Mouse (Mus musculus) embryonic facial prominence, embryonic 14.5 days (tissue): ENCODE data around the gene Kcnh1. TPM values are rescaled to one million over a fixed set of nuclear protein-coding genes. Genes with fewer than 3 reads are reported as not detected.
A peak's percentile ranks its signal among the peaks of the same experiment; 100 is the strongest.

Experiments used
- ATAC-seq: fragments of 200-750 bp; cut with Nextera tagmentation; 2 replicates; pipeline ENCODE4 v1.8.0; 2017; ENCODE audit warnings: low read depth, moderate number of reproducible peaks, moderate TSS enrichment
- DNase-seq: peaks from one replicate; pipeline ENCODE4 v3.0.0-alpha.2; 2015; ENCODE audit warnings: low spot score
- H3K27ac ChIP-seq: fragments of 300-500 bp; sonication (generic); replicated peaks from 2 replicates; pipeline ENCODE4 v1.5.1; 2014; ENCODE audit warnings: low read depth, mild to moderate bottlenecking, low read length, moderate library complexity
- H3K27me3 ChIP-seq: fragments of 300-500 bp; sonication (generic); replicated peaks from 2 replicates; pipeline ENCODE4 v1.6.1; 2014; ENCODE audit warnings: low read length; ENCODE audit not compliant: control insufficient read depth, insufficient read depth
- H3K36me3 ChIP-seq: fragments of 300-500 bp; sonication (generic); 2 replicates; pipeline ENCODE4 v1.6.1; 2014; ENCODE audit warnings: low read length, mixed read lengths; ENCODE audit not compliant: control insufficient read depth, insufficient read depth
- H3K4me1 ChIP-seq: fragments of 300-500 bp; sonication (generic); 2 replicates; pipeline ENCODE4 v1.6.1; 2014; ENCODE audit warnings: antibody characterized with exemption, low read length; ENCODE audit not compliant: control insufficient read depth, insufficient read depth
- H3K4me2 ChIP-seq: fragments of 300-500 bp; sonication (generic); 2 replicates; pipeline ENCODE4 v1.6.1; 2014; ENCODE audit warnings: low read depth, mild to moderate bottlenecking, low read length, moderate library complexity, mixed read lengths
- H3K4me3 ChIP-seq: fragments of 300-500 bp; sonication (generic); 2 replicates; pipeline ENCODE4 v1.5.1; 2014; ENCODE audit warnings: low read depth, mild to moderate bottlenecking, low read length
- H3K9ac ChIP-seq: fragments of 300-500 bp; sonication (generic); 2 replicates; pipeline ENCODE4 v1.6.1; 2014; ENCODE audit warnings: low read depth, mild to moderate bottlenecking, low read length, moderate library complexity, mixed read lengths
- H3K9me3 ChIP-seq: fragments of 300-500 bp; sonication (generic); 2 replicates; pipeline ENCODE4 v1.6.1; 2016; ENCODE audit warnings: low read length; ENCODE audit not compliant: control insufficient read depth
- WGBS: fragments of 180-500 bp; shearing (Covaris S2); extraction: QIAGEN DNeasy Blood & Tissue Kit; methylation state at CpG from one replicate; pipeline ENCODE4 v1.1.7; 2014; 5-methylcytosine and 5-hydroxymethylcytosine counted together
- polyA plus RNA-seq: library from polyadenylated mRNA; unstranded; fragments of >200 nt; fragmentation: Nextera tagmentation; extraction: Ambion mirVana; gene quantifications from 2 replicates; pipeline ENCODE4 v1.2.1, GENCODE M21; 2014

Gene Kcnh1
- polyA plus RNA-seq, 1 experiment from 2014 or later, result 0.89 TPM

DNA sequence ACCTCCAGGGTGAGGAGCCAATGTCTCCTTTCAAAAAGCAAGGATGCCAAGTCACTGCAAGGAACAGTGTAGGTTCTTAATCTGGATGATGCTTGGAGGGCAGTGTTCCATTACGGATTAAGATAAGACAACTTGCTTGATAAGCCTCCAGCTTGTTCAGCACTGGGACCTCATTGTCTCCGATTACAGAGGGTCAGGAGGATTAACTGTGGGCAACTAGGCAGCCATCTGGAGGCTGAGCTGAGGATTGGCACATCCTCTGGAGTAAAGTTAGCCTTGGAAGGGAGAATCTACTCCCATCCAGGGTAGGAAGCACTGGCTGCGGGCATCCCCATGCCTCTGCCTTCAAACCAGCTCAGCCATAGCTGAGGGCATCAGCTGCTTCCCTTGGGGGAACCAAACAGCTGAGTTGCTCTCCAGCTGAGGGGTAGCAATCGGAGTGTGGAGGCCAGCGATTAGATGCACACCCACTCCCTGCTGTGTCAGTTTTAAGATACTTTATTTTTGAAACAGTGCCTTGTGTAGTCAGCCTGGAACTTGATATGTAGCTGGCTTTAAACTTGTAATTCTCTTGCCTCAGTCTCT is 87.3 kb downstream of the Kcnh1 start:
- Histone ChIP-seq H3K27me3 (no peaks in the 10 kb centered on the region), H3K4me1 (no peaks in the 10 kb centered on the region), H3K27ac (no peak overlapping the region), H3K36me3 (no peaks in the 10 kb centered on the region), H3K9ac (no peak overlapping the region), H3K4me3 (no peak overlapping the region), H3K9me3 (no peaks in the 10 kb centered on the region), H3K4me2 (no peak overlapping the region)
- 54% methylated on average over 5 of the region's 5 CpGs for WGBS
- ATAC-seq (no peak), DNase-seq (peak; percentile 23)

DNA sequence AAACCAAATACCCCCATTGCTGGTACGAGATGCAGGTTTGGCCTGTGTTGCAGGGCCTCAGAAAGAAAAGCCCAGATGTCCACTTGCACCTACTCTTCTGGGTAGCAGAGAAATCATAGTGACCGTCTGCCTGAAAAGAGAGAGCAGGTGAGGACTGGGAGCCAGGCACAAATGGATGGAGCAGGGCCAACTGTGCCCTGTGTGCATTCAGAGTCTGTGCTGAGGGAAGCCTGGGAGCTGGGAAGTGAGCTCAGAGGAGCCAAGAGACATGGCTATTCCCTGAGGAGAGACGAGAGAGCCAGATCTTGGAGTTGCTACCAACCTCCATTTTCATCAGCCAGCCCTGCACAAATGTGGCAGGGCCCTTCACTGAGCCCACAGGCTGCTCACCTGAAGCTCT is 93.8 kb downstream of the Kcnh1 start:
- H3K36me3 ChIP-seq, result no peaks in the 10 kb centered on the region
- no peak overlapping the region for H3K27ac ChIP-seq
- H3K4me1 ChIP-seq, result no peaks in the 10 kb centered on the region
- H3K9me3 ChIP-seq, result no peaks in the 10 kb centered on the region
- 59% methylated on average over 3 of the region's 3 CpGs for WGBS
- H3K4me2 ChIP-seq, result no peak overlapping the region
- DNase-seq (no peak), ATAC-seq (no peak)
- no peak overlapping the region for H3K4me3 ChIP-seq
- H3K27me3 ChIP-seq, result no peaks in the 10 kb centered on the region
- no peak overlapping the region for H3K9ac ChIP-seq

- Histone ChIP-seq H3K27me3 (no peaks in the 10 kb centered on the region), H3K4me1 (no peaks in the 10 kb centered on the region), H3K36me3 (no peaks in the 10 kb centered on the region), H3K4me2 (no peak overlapping the region), H3K4me3 (no peak overlapping the region), H3K9me3 (no peaks in the 10 kb centered on the region), H3K27ac (no peak overlapping the region), H3K9ac (no peak overlapping the region)
- ATAC-seq, result no peak
- WGBS, result 69% methylated on average over 3 of the region's 3 CpGs
- DNase-seq, result no peak
Measured at GRCm38 (mm10) chr1:192284950-192285349, 94.4 kb downstream of the Kcnh1 start.

GRCm38 (mm10) chr1:192288456-192288855 is 97.9 kb downstream of the Kcnh1 start:
- Histone ChIP-seq H3K9ac (no peak overlapping the region), H3K27ac (no peak overlapping the region), H3K9me3 (no peaks in the 10 kb centered on the region), H3K27me3 (no peaks in the 10 kb centered on the region), H3K4me3 (no peak overlapping the region), H3K4me1 (no peaks in the 10 kb centered on the region), H3K36me3 (no peaks in the 10 kb centered on the region), H3K4me2 (no peak overlapping the region)
- DNase-seq (no peak), ATAC-seq (no peak)
- 87% methylated on average over 8 of the region's 8 CpGs for WGBS

DNA sequence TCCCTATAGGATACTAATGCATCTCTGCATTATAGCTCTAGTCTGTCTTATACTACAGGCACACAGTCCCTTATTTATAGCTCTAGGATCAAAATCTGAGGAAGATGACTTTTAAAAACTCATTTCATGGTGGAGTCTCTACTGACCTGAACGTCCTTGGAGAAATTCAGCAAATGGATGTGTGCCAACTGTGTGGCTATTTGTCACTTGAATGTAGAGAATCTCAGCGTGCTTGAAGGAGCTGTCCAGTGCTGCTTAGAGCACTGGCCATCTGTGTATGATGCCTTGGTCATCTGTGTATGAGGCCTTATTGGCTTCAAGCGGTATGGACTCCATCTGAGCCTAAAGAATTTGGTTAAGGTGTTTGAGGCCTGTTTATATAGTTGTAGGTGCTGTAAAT is 100.7 kb downstream of the Kcnh1 start:
- Histone ChIP-seq H3K4me1 (no peaks in the 10 kb centered on the region), H3K27me3 (no peaks in the 10 kb centered on the region), H3K4me2 (no peak overlapping the region), H3K27ac (no peak overlapping the region), H3K9ac (no peak overlapping the region), H3K9me3 (no peaks in the 10 kb centered on the region), H3K36me3 (no peaks in the 10 kb centered on the region), H3K4me3 (no peak overlapping the region)
- ATAC-seq (no peak), DNase-seq (peak; percentile 29)
- 59% methylated on average over 3 of the region's 3 CpGs for WGBS

DNA sequence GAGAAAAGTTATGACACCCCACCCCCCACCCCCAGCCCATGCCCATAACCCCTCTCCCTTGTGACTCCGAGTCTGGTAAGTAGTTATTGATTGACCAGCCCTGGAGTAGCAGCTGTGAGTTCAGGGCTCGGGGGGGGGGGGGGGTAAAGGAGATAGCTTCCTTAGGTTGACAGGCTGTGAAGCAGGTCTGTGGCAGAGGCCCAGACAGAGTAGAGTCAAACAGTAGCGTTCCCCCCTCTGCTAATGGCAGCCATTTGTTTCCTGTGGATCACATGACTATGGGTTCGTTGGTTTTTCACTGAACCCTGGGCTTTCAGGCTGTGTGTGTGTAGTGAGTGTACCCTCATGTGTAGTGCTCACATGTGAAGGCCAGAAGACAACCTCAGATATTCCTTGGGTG is 102.8 kb downstream of the Kcnh1 start:
- Histone ChIP-seq H3K4me1 (no peaks in the 10 kb centered on the region), H3K9ac (no peak overlapping the region), H3K4me2 (no peak overlapping the region), H3K4me3 (no peak overlapping the region), H3K36me3 (no peaks in the 10 kb centered on the region), H3K27me3 (no peaks in the 10 kb centered on the region), H3K27ac (no peak overlapping the region), H3K9me3 (no peaks in the 10 kb centered on the region)
- DNase-seq (no peak), ATAC-seq (no peak)
- WGBS, result 58% methylated on average over 4 of the region's 4 CpGs

DNA sequence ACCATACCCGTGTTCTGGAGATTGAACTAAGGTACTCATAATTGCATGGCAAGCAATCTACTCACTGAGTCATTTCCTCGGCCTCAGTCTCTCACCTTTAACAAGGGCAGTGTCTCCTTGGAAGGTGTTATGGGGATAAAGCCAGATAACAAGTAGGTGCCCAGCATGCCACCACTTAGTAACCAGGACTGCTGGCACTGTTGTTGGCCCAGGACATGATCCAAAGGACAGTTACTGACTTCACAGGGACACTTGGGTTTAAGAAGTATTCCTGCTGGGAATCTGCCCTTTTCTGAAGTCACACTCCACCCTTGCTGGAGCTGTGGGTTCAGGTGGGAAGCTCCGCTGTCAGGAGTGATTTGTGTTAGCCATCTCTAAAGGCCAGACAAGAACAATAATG is 103.3 kb downstream of the Kcnh1 start:
- H3K27ac ChIP-seq, result no peak overlapping the region
- H3K9me3 ChIP-seq, result no peaks in the 10 kb centered on the region
- no peaks in the 10 kb centered on the region for H3K36me3 ChIP-seq
- no peak overlapping the region for H3K9ac ChIP-seq
- H3K27me3 ChIP-seq, result no peaks in the 10 kb centered on the region
- no peak for DNase-seq
- no peaks in the 10 kb centered on the region for H3K4me1 ChIP-seq
- H3K4me2 ChIP-seq, result no peak overlapping the region
- WGBS, result 83% methylated on average over 3 of the region's 3 CpGs
- ATAC-seq, result no peak
- no peak overlapping the region for H3K4me3 ChIP-seq

GRCm38 (mm10) chr1:192295243-192295860 is 104.8 kb downstream of the Kcnh1 start:
- no peak overlapping the region for H3K9ac ChIP-seq
- 88% methylated on average over 11 of the region's 11 CpGs for WGBS
- DNase-seq (no peak), ATAC-seq (no peak)
- no peak overlapping the region for H3K4me3 ChIP-seq
- H3K4me1 ChIP-seq, result no peaks in the 10 kb centered on the region
- H3K9me3 ChIP-seq, result no peaks in the 10 kb centered on the region
- H3K27me3 ChIP-seq, result no peaks in the 10 kb centered on the region
- H3K27ac ChIP-seq, result no peak overlapping the region
- no peak overlapping the region for H3K4me2 ChIP-seq
- H3K36me3 ChIP-seq, result no peaks in the 10 kb centered on the region

DNA sequence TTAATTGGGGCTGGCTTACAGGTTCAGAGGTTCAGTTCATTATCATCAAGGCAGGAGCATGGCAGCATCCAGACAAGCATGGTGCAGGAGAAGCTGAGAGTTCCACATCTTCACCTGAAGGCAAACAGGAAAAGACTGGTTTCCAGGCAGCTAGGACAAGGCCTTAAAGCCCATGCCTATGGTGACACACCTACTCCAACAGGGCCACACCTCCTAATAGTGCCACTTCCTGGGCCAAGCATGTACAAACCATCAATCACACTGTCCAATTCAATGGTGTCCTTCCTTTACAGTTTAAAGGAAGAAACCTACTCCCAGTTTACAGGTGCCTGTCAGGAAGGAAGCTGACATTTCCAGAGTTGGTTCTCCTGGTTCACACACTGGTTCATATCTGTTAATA is 105.3 kb downstream of the Kcnh1 start:
- Histone ChIP-seq H3K36me3 (no peaks in the 10 kb centered on the region), H3K4me3 (no peak overlapping the region), H3K4me2 (no peak overlapping the region), H3K27me3 (no peaks in the 10 kb centered on the region), H3K27ac (no peak overlapping the region), H3K4me1 (no peaks in the 10 kb centered on the region), H3K9ac (no peak overlapping the region), H3K9me3 (no peaks in the 10 kb centered on the region)
- ATAC-seq (no peak), DNase-seq (no peak)
